Mouse (Mus musculus) gastrocnemius, postnatal 36 days (tissue): ENCODE measurements around the gene Mup19. TPM values are rescaled to one million over a fixed set of nuclear protein-coding genes. Genes with fewer than 3 reads are reported as not detected.
"Not testable (repeated sequence)": the region's sequence is repeated elsewhere in the genome, so short reads cannot be mapped to it uniquely, and the experiment has no call there.

Experiments
- DNase-seq, 2 experiments: peaks; one replicate each; pipeline ENCODE4 v3.0.0; 2022
- intact Hi-C: fragments of 180-260 bp; cut with DNase I; formaldehyde crosslinking; loops from one replicate; pipeline ENCODE4 v1.15.1; 2025
- long read RNA-seq, 2 experiments: library from polyadenylated mRNA; stranded (forward); transcript quantifications; one replicate each; pipeline ENCODE4 v2.0.0; 2021
- total RNA-seq, 2 experiments: library from RNA; stranded (reverse); gene quantifications; 2 replicates each; pipeline ENCODE4 v1.2.3; 2021

The Mup19 gene
- total RNA-seq, result not detected
- long read RNA-seq, experiment 1, partial matches to known transcripts, result 2 of 2 reads
- long read RNA-seq, experiment 1, other reads (novel, unspliced or antisense), result 0 of 2 reads
- long read RNA-seq, experiment 2, partial matches to known transcripts, result 2 of 2 reads
- long read RNA-seq, experiment 2, other reads (novel, unspliced or antisense), result 0 of 2 reads

DNA sequence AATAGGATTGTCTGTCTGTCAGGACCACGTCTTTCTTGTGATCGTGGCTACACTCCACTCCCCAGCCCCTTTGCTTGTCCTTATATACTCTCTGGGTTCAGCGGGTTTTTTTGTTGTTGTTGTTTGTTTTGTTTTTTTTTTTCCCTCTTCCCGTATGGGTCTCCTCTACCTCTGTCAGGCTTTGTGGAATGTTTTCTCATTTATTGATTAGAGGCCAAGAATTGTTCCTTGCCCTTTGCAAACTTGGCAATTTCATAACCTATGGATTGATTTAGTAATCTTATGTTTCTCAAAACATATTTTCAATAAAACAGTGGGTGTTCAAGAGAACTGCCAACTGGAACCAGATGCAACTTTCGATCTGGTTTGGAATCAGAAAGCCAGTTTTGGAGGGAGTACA lies at the start of gene Mup19:
Mup19 (minus strand) TSS at position 101 of the 400 bp plus-strand sequence.
- DNase-seq, intact Hi-C loops: not testable (repeated sequence)

DNA sequence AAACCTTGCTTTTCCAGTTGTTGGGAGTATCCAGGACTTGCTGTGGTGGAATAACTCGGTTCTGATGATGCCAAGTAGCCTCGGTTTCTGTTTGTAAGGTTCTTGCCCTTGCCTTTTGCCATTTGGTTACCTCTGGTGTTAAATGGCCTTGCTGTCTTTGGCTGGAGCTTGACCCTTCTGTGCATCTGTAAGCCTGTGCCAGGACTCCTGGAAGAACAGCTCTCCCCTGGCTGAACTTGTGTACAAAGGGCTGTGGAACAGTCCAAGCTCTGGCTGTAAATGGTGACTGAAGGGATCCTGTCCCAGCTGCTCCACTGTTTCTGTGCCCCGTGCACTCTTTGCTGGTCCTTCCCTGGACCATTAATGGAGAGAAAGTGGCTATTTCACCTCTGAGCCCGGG lies 47.1 kb upstream of the Mup19 start:
- DNase-seq, result no peak
- intact Hi-C loops, result no loop called here

- intact Hi-C loops, result no loop called here
- no peak for DNase-seq
Measured at GRCm38 (mm10) chr4:61823185-61823584, 41.1 kb upstream of the Mup19 start.

- DNase-seq, intact Hi-C loops: not testable (repeated sequence)
Measured at GRCm38 (mm10) chr4:61822541-61822940, 40.5 kb upstream of the Mup19 start.

GRCm38 (mm10) chr4:61815602-61816001 lies 33.5 kb upstream of the Mup19 start:
- intact Hi-C loops, result no loop called here
- no peak for DNase-seq

GRCm38 (mm10) chr4:61813435-61813834 lies 31.4 kb upstream of the Mup19 start:
- intact Hi-C loops, result no loop called here
- DNase-seq, result no peak

- DNase-seq, intact Hi-C loops: not testable (repeated sequence)
Measured at GRCm38 (mm10) chr4:61811193-61811592, 29.1 kb upstream of the Mup19 start.

- intact Hi-C loops, result not testable (repeated sequence)
Measured at GRCm38 (mm10) chr4:61808926-61809325, 26.9 kb upstream of the Mup19 start.

GRCm38 (mm10) chr4:61789699-61790098 lies 7.6 kb upstream of the Mup19 start:
- DNase-seq, intact Hi-C loops: not testable (repeated sequence)

More at GRCm38 (mm10) chr4:61808926-61809325, 26.9 kb upstream of the Mup19 start:
- not testable (repeated sequence) for DNase-seq

GRCm38 (mm10) chr4:61784231-61784630 lies 2.2 kb upstream of the Mup19 start:
- DNase-seq, intact Hi-C loops: not testable (repeated sequence)

Other genes with a start within 250 kb of the Mup19 start
- not detected for gene Mup17, start 186.4 kb downstream of the Mup19 start, total RNA-seq
- gene Mup18, start 108.1 kb downstream of the Mup19 start, total RNA-seq, result 1 to 10 TPM in 1 of 2 experiments, under 1 TPM in 1; 0.38 to 1.2 TPM
- gene Mup5, start 53.0 kb upstream of the Mup19 start, total RNA-seq, result not detected